Comparison of ENCODE assay signal across 12 mouse cellular contexts in genomic region chr7:34183356-34183755, GRCm38 (mm10). TPM values are rescaled to one million over a fixed set of nuclear protein-coding genes. Genes with fewer than 3 reads are reported as not detected.
DNase-seq lines count a peak whose midpoint lies in the region; ATAC-seq and TF ChIP-seq lines count a peak whose summit lies in the region.
"Had no signal": no experiment of that assay in that cellular context is flagged by ENCODE, and none has a peak within 500 bp of the region (broad histone marks: within the 10 kb centered on the region; RNA-seq: fewer than 3 reads in every experiment).

No protein-coding gene starts in this region.

- no peak overlapping the region for H3K4me2 ChIP-seq in midbrain, postnatal 0 days (ENCODE audit: low read depth, low read length, poor library complexity, severe bottlenecking)
- H3K4me2 ChIP-seq in midbrain, embryonic 16.5 days (ENCODE audit: low read length): no peak overlapping the region
- no peak overlapping the region for H3K4me2 ChIP-seq in forebrain, embryonic 14.5 days (ENCODE audit: low read length)

- DNase-seq in heart, adult 11 months: peak; percentile 80
- DNase-seq in heart, adult 9 months (ENCODE audit: low spot score in 2 of 2): no peak
- DNase-seq in midbrain, postnatal 0 days (ENCODE audit: low spot score): no peak
- peak; percentile 57 for DNase-seq in gonadal fat pad, adult 2 months (ENCODE audit: low read depth)
- peak; percentile 45 to 59 for DNase-seq in urinary bladder, postnatal 36 days (ENCODE audit: low spot score in 2 of 2)
- no peak for DNase-seq in forebrain, embryonic 14.5 days (ENCODE audit: low spot score)
- DNase-seq in ovary, postnatal 14 days (ENCODE audit: low spot score): no peak
- DNase-seq: gastrocnemius, postnatal 14 days; kidney, adult 8-10 months had no signal

- no peak overlapping the region for H3K4me3 ChIP-seq in midbrain, postnatal 0 days (ENCODE audit: low read depth, low read length)
- no peak overlapping the region for H3K4me3 ChIP-seq in midbrain, embryonic 16.5 days (ENCODE audit: low read depth, low read length)
- H3K4me3 ChIP-seq in forebrain, embryonic 14.5 days (ENCODE audit: low read depth, low read length): no peak overlapping the region
- H3K4me3 ChIP-seq: myocyte had no signal

- no peak overlapping the region for H3K9ac ChIP-seq in midbrain, postnatal 0 days (replicated peaks; ENCODE audit: low read length, poor library complexity, severe bottlenecking)
- no peak overlapping the region for H3K9ac ChIP-seq in midbrain, embryonic 16.5 days (ENCODE audit: low read depth, low read length)
- H3K9ac ChIP-seq in forebrain, embryonic 14.5 days (ENCODE audit: low read length): no peak overlapping the region
- H3K9ac ChIP-seq: liver, embryonic 14.5 days had no signal

- TF ChIP-seq CTCF in midbrain, postnatal 0 days (IDR thresholded peaks at IDR 0.05): no peak

- no peaks in the 10 kb centered on the region for H3K9me3 ChIP-seq in midbrain, postnatal 0 days (ENCODE audit: low read length)
- no peaks in the 10 kb centered on the region for H3K9me3 ChIP-seq in midbrain, embryonic 16.5 days (replicated peaks; ENCODE audit: control insufficient read depth, low read length, poor library complexity, severe bottlenecking)
- H3K9me3 ChIP-seq in forebrain, embryonic 14.5 days (replicated peaks; ENCODE audit: control insufficient read depth, low read length): no peaks in the 10 kb centered on the region

- WGBS in midbrain, postnatal 0 days: 94% methylated on average over 13 of the region's 13 CpGs
- WGBS in midbrain, embryonic 16.5 days: 93% methylated on average over 13 of the region's 13 CpGs
- WGBS in forebrain, embryonic 14.5 days: 92% methylated on average over 13 of the region's 13 CpGs

- peak; percentile 41; the same call in 1 of the 2 replicates for ATAC-seq in midbrain, postnatal 0 days (ENCODE audit: low FRiP score)
- no peak for ATAC-seq in midbrain, embryonic 16.5 days
- ATAC-seq in forebrain, embryonic 14.5 days: no peak

- H3K27me3 ChIP-seq in midbrain, postnatal 0 days (ENCODE audit: insufficient read depth, low read length): no peaks in the 10 kb centered on the region
- no peaks in the 10 kb centered on the region for H3K27me3 ChIP-seq in midbrain, embryonic 16.5 days (ENCODE audit: control insufficient read depth, insufficient read depth, low read depth, low read length)
- H3K27me3 ChIP-seq in forebrain, embryonic 14.5 days (replicated peaks; ENCODE audit: control insufficient read depth, insufficient read depth, low read length): no peaks in the 10 kb centered on the region

- H3K36me3 ChIP-seq in midbrain, postnatal 0 days (ENCODE audit: insufficient read depth, low read length): peaks cover 33% of the 10 kb centered on the region
- H3K36me3 ChIP-seq in midbrain, embryonic 16.5 days (ENCODE audit: control insufficient read depth, insufficient read depth, low read length): peaks cover 27% of the 10 kb centered on the region
- H3K36me3 ChIP-seq in forebrain, embryonic 14.5 days (ENCODE audit: control insufficient read depth, insufficient read depth, low read length): peaks cover 40% of the 10 kb centered on the region

- no peaks in the 10 kb centered on the region for H3K4me1 ChIP-seq in midbrain, postnatal 0 days (ENCODE audit: insufficient read depth, low read length)
- no peaks in the 10 kb centered on the region for H3K4me1 ChIP-seq in midbrain, embryonic 16.5 days (ENCODE audit: control insufficient read depth, insufficient read depth, low read length)
- H3K4me1 ChIP-seq in forebrain, embryonic 14.5 days (ENCODE audit: control insufficient read depth, insufficient read depth, low read length): no peaks in the 10 kb centered on the region

- H3K27ac ChIP-seq in midbrain, postnatal 0 days (ENCODE audit: low read depth, low read length): no peak overlapping the region
- H3K27ac ChIP-seq in midbrain, embryonic 16.5 days (ENCODE audit: low read length): no peak overlapping the region
- H3K27ac ChIP-seq in forebrain, embryonic 14.5 days (ENCODE audit: low read depth, low read length): no peak overlapping the region
- H3K27ac ChIP-seq: liver, embryonic 14.5 days had no signal

RNA-seq across cellular contexts. Expression of gene Pdcd2l, which starts 13.1 kb away (rescaled TPM):
- total RNA-seq in midbrain, postnatal 0 days (2014; rRNA removed): 35.0 and 39.7 TPM in 2 replicates
- 64.4 and 68.0 TPM in 2 replicates for polyA plus RNA-seq in midbrain, postnatal 0 days (2015; fragmentation: Nextera tagmentation; extraction: Ambion mirVana)
- 76.9 and 84.3 TPM in 2 replicates for polyA plus RNA-seq in midbrain, embryonic 16.5 days (2015; fragmentation: Nextera tagmentation; extraction: Ambion mirVana)
- 23.9 and 29.4 TPM in 2 replicates for polyA plus RNA-seq in gonadal fat pad, adult 2 months (2012; rRNA removed)
- 79.4 and 84.3 TPM in 2 replicates for polyA plus RNA-seq in forebrain, embryonic 14.5 days (2014; fragmentation: Nextera tagmentation; extraction: Ambion mirVana)

RNA-seq across cellular contexts. Expression of gene Uba2, which starts 14.0 kb away (rescaled TPM):
- 142 and 145 TPM in 2 replicates for total RNA-seq in midbrain, postnatal 0 days (2014; rRNA removed)
- 119 and 120 TPM in 2 replicates for polyA plus RNA-seq in midbrain, postnatal 0 days (2015; fragmentation: Nextera tagmentation; extraction: Ambion mirVana)
- 163 and 172 TPM in 2 replicates for polyA plus RNA-seq in midbrain, embryonic 16.5 days (2015; fragmentation: Nextera tagmentation; extraction: Ambion mirVana)
- 57.4 and 57.5 TPM in 2 replicates for polyA plus RNA-seq in gonadal fat pad, adult 2 months (2012; rRNA removed)
- 199 and 213 TPM in 2 replicates for polyA plus RNA-seq in forebrain, embryonic 14.5 days (2014; fragmentation: Nextera tagmentation; extraction: Ambion mirVana)

RNA-seq across cellular contexts. Expression of gene Gpi1, which starts 46.8 kb away (rescaled TPM):
- 300 and 325 TPM in 2 replicates for total RNA-seq in midbrain, postnatal 0 days (2014; rRNA removed)
- polyA plus RNA-seq in midbrain, postnatal 0 days (2015; fragmentation: Nextera tagmentation; extraction: Ambion mirVana): 357 and 374 TPM in 2 replicates
- polyA plus RNA-seq in midbrain, embryonic 16.5 days (2015; fragmentation: Nextera tagmentation; extraction: Ambion mirVana): 272 and 297 TPM in 2 replicates
- 269 and 270 TPM in 2 replicates for polyA plus RNA-seq in gonadal fat pad, adult 2 months (2012; rRNA removed)
- 190 and 199 TPM in 2 replicates for polyA plus RNA-seq in forebrain, embryonic 14.5 days (2014; fragmentation: Nextera tagmentation; extraction: Ambion mirVana)

RNA-seq across cellular contexts. Expression of gene Wtip, which starts 50.3 kb away (rescaled TPM):
- total RNA-seq in midbrain, postnatal 0 days (2014; rRNA removed): 31.0 and 37.2 TPM in 2 replicates
- 2.1 and 2.5 TPM in 2 replicates for polyA plus RNA-seq in midbrain, postnatal 0 days (2015; fragmentation: Nextera tagmentation; extraction: Ambion mirVana)
- 2.4 and 3.8 TPM in 2 replicates for polyA plus RNA-seq in midbrain, embryonic 16.5 days (2015; fragmentation: Nextera tagmentation; extraction: Ambion mirVana)
- 20.1 and 22.8 TPM in 2 replicates for polyA plus RNA-seq in gonadal fat pad, adult 2 months (2012; rRNA removed)
- polyA plus RNA-seq in forebrain, embryonic 14.5 days (2014; fragmentation: Nextera tagmentation; extraction: Ambion mirVana): 3.3 and 4.2 TPM in 2 replicates

Comparison
In these comparisons a context has a peak if more than half of its experiments do, and no peak if none do; other contexts are left out.
1. DNase-seq: peak in heart, adult 11 months (single experiment), gonadal fat pad, adult 2 months (single experiment) and urinary bladder, postnatal 36 days (2 of 2); none in heart, adult 9 months (0 of 2), midbrain, postnatal 0 days (single experiment), forebrain, embryonic 14.5 days (single experiment) and ovary, postnatal 14 days (single experiment).